Mouse (Mus musculus) heart, embryonic 14.5 days (tissue): Measurements from ENCODE around the gene Alx1. TPM values are rescaled to one million over a fixed set of nuclear protein-coding genes. Genes with fewer than 3 reads are reported as not detected.

Source experiments
- ATAC-seq: fragments of 200-750 bp; cut with Nextera tagmentation; 2 replicates; pipeline ENCODE4 v1.8.0; 2017; ENCODE audit warnings: low read depth, moderate TSS enrichment; ENCODE audit not compliant: insufficient number of reproducible peaks, insufficient read depth, low FRiP score
- H3K27ac ChIP-seq, 2 experiments: fragments of 200-500 bp in 1 of 2; fragments of 300-500 bp in 1 of 2; sonication (generic) in 1 of 2; replicated peaks in 1 of 2; 2 replicates each; pipeline ENCODE4 v1.5.1; 2012 to 2014; ENCODE audit warnings: low read depth in 2 of 2, low read length in 2 of 2, control low read depth in 1 of 2, mild to moderate bottlenecking in 1 of 2, mixed read lengths in 1 of 2; ENCODE audit not compliant: control insufficient read depth in 1 of 2, insufficient read depth in 1 of 2
- H3K27me3 ChIP-seq: fragments of 300-500 bp; sonication (generic); 2 replicates; pipeline ENCODE4 v1.6.1; 2014; ENCODE audit warnings: mild to moderate bottlenecking, low read length, control low read depth; ENCODE audit not compliant: control insufficient read depth, insufficient read depth
- H3K36me3 ChIP-seq: fragments of 300-500 bp; sonication (generic); 2 replicates; pipeline ENCODE4 v1.6.1; 2014; ENCODE audit warnings: mild to moderate bottlenecking, control low read depth, low read length, mixed read lengths; ENCODE audit not compliant: control insufficient read depth, insufficient read depth
- H3K4me1 ChIP-seq, 2 experiments: fragments of 200-500 bp in 1 of 2; fragments of 300-500 bp in 1 of 2; sonication (generic) in 1 of 2; 2 replicates each; pipeline ENCODE4 v1.6.1; 2012 to 2014; ENCODE audit warnings: low read length in 2 of 2, control low read depth in 1 of 2, mixed read lengths in 1 of 2; ENCODE audit not compliant: control insufficient read depth in 2 of 2, insufficient read depth in 2 of 2
- H3K4me2 ChIP-seq: fragments of 300-500 bp; sonication (generic); 2 replicates; pipeline ENCODE4 v1.6.1; 2014; ENCODE audit warnings: mild to moderate bottlenecking, low read length
- H3K4me3 ChIP-seq, 2 experiments: fragments of 200-500 bp in 1 of 2; fragments of 300-500 bp in 1 of 2; sonication (generic) in 1 of 2; 2 replicates each; pipeline ENCODE4 v1.5.1; 2012 to 2014; ENCODE audit warnings: low read length in 2 of 2, mild to moderate bottlenecking in 2 of 2, control low read depth in 1 of 2, low read depth in 1 of 2, moderate library complexity in 1 of 2; ENCODE audit not compliant: control insufficient read depth in 1 of 2, insufficient read depth in 1 of 2
- H3K9ac ChIP-seq: fragments of 300-500 bp; sonication (generic); 2 replicates; pipeline ENCODE4 v1.6.1; 2014; ENCODE audit warnings: mild to moderate bottlenecking, low read length
- H3K9me3 ChIP-seq: fragments of 300-500 bp; sonication (generic); 2 replicates; pipeline ENCODE4 v1.6.1; 2016; ENCODE audit warnings: low read length, control low read depth; ENCODE audit not compliant: control insufficient read depth
- WGBS: fragments of 180-500 bp; shearing (Covaris S2); extraction: QIAGEN DNeasy Blood & Tissue Kit; methylation state at CpG from one replicate; pipeline ENCODE4 v1.1.7; 2014; 5-methylcytosine and 5-hydroxymethylcytosine counted together
- polyA plus RNA-seq: library from polyadenylated mRNA; unstranded; fragments of >200 nt; fragmentation: Nextera tagmentation; extraction: Ambion mirVana; gene quantifications from 2 replicates; pipeline ENCODE4 v1.2.1, GENCODE M21; 2014

Gene Alx1
- polyA plus RNA-seq, result 0.15 and 0.34 TPM in 2 replicates

- peak within 1 kb of the TSS in 1 of 2 experiments; percentile 42; a peak in 2 of 4 replicates for H3K4me3 ChIP-seq
- no peaks in the 10 kb centered on the region for H3K9me3 ChIP-seq
- peak within 1 kb of the TSS; percentile 77 for H3K4me2 ChIP-seq
- ATAC-seq, result no peak
- WGBS, result 3% methylated on average over 32 of the region's 32 CpGs
- H3K27me3 ChIP-seq, result peaks cover 83% of the 10 kb centered on the region
- no peaks in the 10 kb centered on the region for H3K36me3 ChIP-seq
- H3K27ac ChIP-seq, result no peak within 1 kb of the TSS
- H3K9ac ChIP-seq, result no peak within 1 kb of the TSS
- peaks cover 11 to 17% of the 10 kb centered on the region in 2 experiments; a peak in 2 of 4 replicates for H3K4me1 ChIP-seq
These were observed at the start of gene Alx1 for GRCm38 (mm10) chr10:103029730-103030490. Gene Alx1, minus strand, starts transcription at chr10:103030215.

DNA sequence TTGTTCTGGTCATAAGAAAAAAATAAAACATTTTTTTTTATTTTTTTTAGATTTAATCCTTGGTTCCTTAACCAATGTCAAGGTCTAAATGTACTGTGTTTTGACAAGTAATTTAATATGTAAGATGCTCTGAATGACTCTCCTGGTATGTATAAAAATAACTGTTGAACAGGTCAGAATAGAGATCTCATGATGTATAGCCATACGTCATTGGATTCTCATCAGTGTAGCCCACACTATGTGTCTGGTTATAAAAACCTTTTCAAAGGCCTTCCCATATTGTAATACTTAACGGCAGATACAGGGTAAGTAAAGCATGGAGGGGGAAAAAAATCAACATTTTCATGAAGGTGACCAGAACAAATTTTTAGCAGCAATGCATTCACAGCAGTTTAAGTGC is 19.6 kb upstream of the Alx1 start:
- Histone ChIP-seq H3K4me3 (no peak overlapping the region), H3K9me3 (no peaks in the 10 kb centered on the region), H3K36me3 (no peaks in the 10 kb centered on the region), H3K4me1 (no peaks in the 10 kb centered on the region), H3K9ac (no peak overlapping the region), H3K27me3 (no peaks in the 10 kb centered on the region), H3K27ac (no peak overlapping the region), H3K4me2 (no peak overlapping the region)
- WGBS, result 78% methylated on average over 2 of the region's 2 CpGs
- no peak for ATAC-seq

DNA sequence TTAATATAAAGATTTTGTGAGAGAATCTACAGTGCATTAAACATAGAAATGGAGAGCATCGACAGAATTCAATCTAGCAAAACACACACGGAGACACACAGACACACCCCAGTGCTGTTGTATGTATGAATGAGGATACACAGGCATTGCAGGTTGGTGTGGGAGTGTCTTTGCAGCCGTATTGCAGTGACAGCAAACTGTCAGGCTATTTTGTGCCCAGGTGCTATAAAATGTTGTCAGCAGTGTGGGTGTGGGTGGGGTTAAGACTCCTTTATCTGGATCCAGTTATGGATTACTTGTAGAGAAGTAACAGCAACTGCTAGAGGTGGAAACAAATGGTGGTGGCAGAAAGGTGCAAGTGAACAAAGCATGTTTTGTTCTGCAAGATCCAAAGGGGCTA is 16.6 kb upstream of the Alx1 start:
- no peak for ATAC-seq
- H3K4me1 ChIP-seq, result no peaks in the 10 kb centered on the region
- no peak overlapping the region for H3K9ac ChIP-seq
- no peak overlapping the region for H3K27ac ChIP-seq
- 53% methylated on average over 3 of the region's 3 CpGs for WGBS
- no peaks in the 10 kb centered on the region for H3K9me3 ChIP-seq
- no peak overlapping the region for H3K4me3 ChIP-seq
- no peaks in the 10 kb centered on the region for H3K27me3 ChIP-seq
- no peak overlapping the region for H3K4me2 ChIP-seq
- no peaks in the 10 kb centered on the region for H3K36me3 ChIP-seq

DNA sequence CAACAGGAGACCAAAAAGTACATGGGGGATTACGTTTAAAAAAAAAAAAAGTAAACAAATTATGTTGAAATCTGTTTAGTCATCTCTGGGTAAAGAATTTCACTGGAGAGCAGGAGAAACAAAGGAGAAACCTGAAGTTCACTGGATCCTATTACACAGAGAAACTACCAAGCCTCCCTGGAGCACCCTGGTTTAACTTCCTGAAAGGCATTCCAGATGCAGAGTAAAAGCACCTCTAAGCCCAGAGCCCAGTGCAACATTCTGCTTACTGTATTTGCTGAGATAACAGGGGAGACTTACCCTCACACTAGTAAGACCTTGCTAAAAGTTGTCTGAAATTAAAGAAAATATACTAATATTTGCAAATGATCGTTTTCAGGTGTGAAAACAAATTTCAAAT is 15.0 kb upstream of the Alx1 start:
- H3K4me1 ChIP-seq, result no peaks in the 10 kb centered on the region
- no peak overlapping the region for H3K9ac ChIP-seq
- H3K27me3 ChIP-seq, result no peaks in the 10 kb centered on the region
- H3K4me2 ChIP-seq, result no peak overlapping the region
- no peaks in the 10 kb centered on the region for H3K9me3 ChIP-seq
- H3K36me3 ChIP-seq, result no peaks in the 10 kb centered on the region
- H3K4me3 ChIP-seq, result no peak overlapping the region
- ATAC-seq, result no peak
- WGBS, result 53% methylated on average over 2 of the region's 2 CpGs
- H3K27ac ChIP-seq, result no peak overlapping the region

- Histone ChIP-seq H3K4me1 (peaks cover 2% of the 10 kb centered on the region in 2 experiments; a peak in 2 of 4 replicates), H3K27ac (no peak overlapping the region), H3K9ac (no peak overlapping the region), H3K4me3 (no peak overlapping the region), H3K36me3 (no peaks in the 10 kb centered on the region), H3K27me3 (peaks cover 66% of the 10 kb centered on the region), H3K4me2 (no peak overlapping the region), H3K9me3 (no peaks in the 10 kb centered on the region)
- WGBS, result 3% methylated on average over 14 of the region's 14 CpGs
- ATAC-seq, result no peak
These were observed 5.1 kb upstream of the Alx1 start for GRCm38 (mm10) chr10:103035002-103035640.

DNA sequence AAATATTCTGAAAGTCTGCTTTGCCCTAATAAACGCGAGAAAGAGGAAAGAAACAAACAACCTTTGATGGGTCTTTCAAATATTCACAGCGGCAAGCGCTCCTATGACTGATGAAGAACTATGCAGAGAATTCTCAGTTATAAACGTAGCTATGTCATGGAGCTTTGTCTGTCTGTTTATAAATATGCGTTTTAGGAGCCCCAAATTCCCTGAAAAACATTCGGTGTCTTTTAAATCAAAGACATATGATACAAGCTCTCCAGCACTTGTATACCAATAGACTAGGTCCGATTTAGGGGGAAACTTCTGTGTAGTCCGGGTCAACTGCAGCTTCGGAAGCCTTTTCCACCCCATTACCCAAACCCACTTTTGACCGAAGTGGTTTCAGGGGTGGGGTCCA is 916 bp upstream of the Alx1 start:
- 5% methylated on average over 11 of the region's 11 CpGs for WGBS
- ATAC-seq, result no peak

DNA sequence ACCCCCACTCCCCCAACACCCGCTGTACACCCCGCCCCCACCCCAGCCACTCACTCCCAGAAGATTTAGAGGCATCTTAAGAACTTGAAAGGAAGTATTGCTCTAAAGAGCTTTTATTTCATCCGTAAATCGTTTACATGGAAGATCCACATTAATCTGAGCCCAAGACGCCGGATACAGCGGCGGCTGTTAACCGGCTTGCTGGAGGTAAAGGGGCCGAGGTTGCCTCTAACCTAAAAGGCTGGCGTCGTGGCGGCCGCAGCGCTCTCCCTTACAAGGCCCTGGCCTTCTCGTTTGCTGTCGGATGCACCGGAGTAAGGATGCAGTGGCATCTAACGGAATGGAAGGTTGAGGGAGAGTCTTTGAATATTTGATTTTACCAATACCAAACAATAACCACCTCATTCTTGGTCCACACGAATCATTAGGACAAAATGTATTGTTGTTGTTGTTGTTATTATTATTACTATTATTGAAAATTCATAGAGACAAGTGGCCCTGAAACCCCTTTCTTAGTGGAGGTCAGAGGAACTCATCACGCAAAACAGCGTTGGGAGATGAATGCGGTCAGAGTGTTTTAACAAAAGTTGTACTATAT is 784 bp downstream of the Alx1 start:
- peaks cover 77% of the 10 kb centered on the region for H3K27me3 ChIP-seq
- H3K9ac ChIP-seq, result no peak overlapping the region
- ATAC-seq, result no peak
- WGBS, result 2% methylated on average over 21 of the region's 23 CpGs
- H3K4me2 ChIP-seq, result peak overlapping the region; percentile 77
- H3K9me3 ChIP-seq, result no peaks in the 10 kb centered on the region
- no peak overlapping the region for H3K27ac ChIP-seq
- peak overlapping the region in 1 of 2 experiments; percentile 42; a peak in 1 of 4 replicates for H3K4me3 ChIP-seq
- H3K4me1 ChIP-seq, result peaks cover 11 to 17% of the 10 kb centered on the region in 2 experiments; a peak in 2 of 4 replicates
- no peaks in the 10 kb centered on the region for H3K36me3 ChIP-seq

More for the DNA sequence above, 916 bp upstream of the Alx1 start:
- Histone ChIP-seq H3K36me3 (no peaks in the 10 kb centered on the region), H3K27ac (no peak overlapping the region), H3K27me3 (peaks cover 84% of the 10 kb centered on the region), H3K4me1 (peaks cover 11 to 17% of the 10 kb centered on the region in 2 experiments; a peak in 2 of 4 replicates), H3K9ac (no peak overlapping the region), H3K4me3 (no peak overlapping the region), H3K9me3 (no peaks in the 10 kb centered on the region), H3K4me2 (no peak overlapping the region)
